Mouse (Mus musculus): ENCODE data around the gene Wnt1.

Gene Wnt1

GRCm38 (mm10) chr15:98778191-98778770 is 11.4 kb upstream of the Wnt1 start:
- DNase-seq (ENCODE audit: low read depth, low spot score): peak; percentile 58

- no peak for DNase-seq (ENCODE audit: low read depth, low spot score)
These were observed 10.9 kb upstream of the Wnt1 start for GRCm38 (mm10) chr15:98778806-98779205.

GRCm38 (mm10) chr15:98780075-98780474 is 9.6 kb upstream of the Wnt1 start:
- DNase-seq (ENCODE audit: low read depth, low spot score): no peak

- no peak for DNase-seq (ENCODE audit: low read depth, low spot score)
These were observed 9.1 kb upstream of the Wnt1 start for GRCm38 (mm10) chr15:98780573-98780972.

- no peak for DNase-seq (ENCODE audit: low read depth, low spot score)
These were observed 8.5 kb upstream of the Wnt1 start for GRCm38 (mm10) chr15:98781166-98781565.

- DNase-seq (ENCODE audit: low read depth, low spot score): peak; percentile 87
These were observed 3.9 kb upstream of the Wnt1 start for GRCm38 (mm10) chr15:98785744-98786143.

- peak; percentile 25 for DNase-seq (ENCODE audit: low read depth, low spot score)
These were observed 1.7 kb upstream of the Wnt1 start for GRCm38 (mm10) chr15:98787930-98788329.

GRCm38 (mm10) chr15:98788972-98789660 is 541 bp upstream of the Wnt1 start:
- DNase-seq (ENCODE audit: low read depth, low spot score): no peak

GRCm38 (mm10) chr15:98790761-98791160 is 1.1 kb downstream of the Wnt1 start:
- no peak for DNase-seq (ENCODE audit: low read depth, low spot score)

- DNase-seq (ENCODE audit: low read depth, low spot score): peak; percentile 39
These were observed 1.6 kb downstream of the Wnt1 start for GRCm38 (mm10) chr15:98791221-98791620.

GRCm38 (mm10) chr15:98791771-98792170 is 2.1 kb downstream of the Wnt1 start:
- DNase-seq (ENCODE audit: low read depth, low spot score): peak; percentile 55

GRCm38 (mm10) chr15:98792233-98793020 is 2.8 kb downstream of the Wnt1 start:
- DNase-seq (ENCODE audit: low read depth, low spot score): peak; percentile 13

- DNase-seq (ENCODE audit: low read depth, low spot score): no peak
These were observed 3.6 kb downstream of the Wnt1 start for GRCm38 (mm10) chr15:98793141-98793698.

GRCm38 (mm10) chr15:98796803-98797595 is 7.3 kb downstream of the Wnt1 start:
- no peak for DNase-seq (ENCODE audit: low read depth, low spot score)

GRCm38 (mm10) chr15:98797835-98798492 is 8.3 kb downstream of the Wnt1 start:
- peak; percentile 28 for DNase-seq (ENCODE audit: low read depth, low spot score)

- no peak for DNase-seq (ENCODE audit: low read depth, low spot score)
These were observed 9.2 kb downstream of the Wnt1 start for GRCm38 (mm10) chr15:98798903-98799302.

GRCm38 (mm10) chr15:98799396-98799795 is 9.7 kb downstream of the Wnt1 start:
- DNase-seq (ENCODE audit: low read depth, low spot score): peak; percentile 81

- DNase-seq (ENCODE audit: low read depth, low spot score): no peak
These were observed 13.3 kb downstream of the Wnt1 start for GRCm38 (mm10) chr15:98802926-98803325.

- peak; percentile 75 for DNase-seq (ENCODE audit: low read depth, low spot score)
These were observed 14.4 kb downstream of the Wnt1 start for GRCm38 (mm10) chr15:98804054-98804453.

- DNase-seq (ENCODE audit: low read depth, low spot score): peak; percentile 82
These were observed 15.8 kb downstream of the Wnt1 start for GRCm38 (mm10) chr15:98805324-98806040.

Data from R1 (cell line).